Mouse (Mus musculus) megakaryocyte, embryonic 14.5 days (primary cell): ENCODE measurements at regions not wholly inside any gene's neighbourhood (a gene's known extent, or its start where the extent isn't known, plus 50 kb on each side); places are given as distances from the start of the nearest gene placed in this dataset.

ENCODE experiments used
- H3K27me3 ChIP-seq: replicated peaks from 2 replicates; pipeline ENCODE3; 2012; ENCODE audit warnings: inconsistent platforms
- H3K36me3 ChIP-seq: replicated peaks from 2 replicates; pipeline ENCODE3; 2012; ENCODE audit warnings: low read length, inconsistent platforms, mixed read lengths
- H3K4me1 ChIP-seq: 2 replicates; pipeline ENCODE4 v1.6.1; 2012; ENCODE audit warnings: inconsistent platforms
- H3K4me3 ChIP-seq: replicated peaks from 2 replicates; pipeline ENCODE3; 2012; ENCODE audit warnings: moderate library complexity, mild to moderate bottlenecking, inconsistent platforms
- H3K9me3 ChIP-seq: 2 replicates; pipeline ENCODE4 v1.6.1; 2012; ENCODE audit warnings: inconsistent platforms
- FLI1 ChIP-seq: IDR thresholded peaks from 2 replicates; pipeline ENCODE4 v1.6.1; 2012; ENCODE audit warnings: low read length, inconsistent platforms, mixed read lengths
- GATA1 ChIP-seq: IDR thresholded peaks from 3 replicates; pipeline ENCODE4 v1.6.1; 2012; ENCODE audit warnings: mixed read lengths, low read length, inconsistent platforms, borderline replicate concordance

GRCm38 (mm10) chr13:71653939-71654467, 309.5 kb downstream of the Irx1 start:
- no peaks in the 10 kb centered on the region for H3K27me3 ChIP-seq
- TF ChIP-seq FLI1, result no peak
- TF ChIP-seq GATA1, result no peak
- no peak overlapping the region for H3K4me3 ChIP-seq

GRCm38 (mm10) chr13:71653212-71653938, 310.1 kb downstream of the Irx1 start:
- Histone ChIP-seq H3K4me3 (no peak overlapping the region), H3K36me3 (no peaks in the 10 kb centered on the region), H3K9me3 (peaks cover 37% of the 10 kb centered on the region), H3K27me3 (no peaks in the 10 kb centered on the region), H3K4me1 (no peaks in the 10 kb centered on the region)
- TF ChIP-seq GATA1 (no peak), FLI1 (no peak)

More at GRCm38 (mm10) chr13:71653939-71654467, 309.5 kb downstream of the Irx1 start:
- Histone ChIP-seq H3K9me3 (peaks cover 42% of the 10 kb centered on the region), H3K36me3 (no peaks in the 10 kb centered on the region), H3K4me1 (no peaks in the 10 kb centered on the region)

GRCm38 (mm10) chr13:71649876-71650275, 313.6 kb downstream of the Irx1 start:
- Histone ChIP-seq H3K4me1 (no peaks in the 10 kb centered on the region), H3K4me3 (no peak overlapping the region), H3K9me3 (peaks cover 35% of the 10 kb centered on the region), H3K36me3 (no peaks in the 10 kb centered on the region), H3K27me3 (no peaks in the 10 kb centered on the region)
- TF ChIP-seq FLI1, result no peak
- no peak for TF ChIP-seq GATA1

GRCm38 (mm10) chr13:71649031-71649430, 314.5 kb downstream of the Irx1 start:
- Histone ChIP-seq H3K4me1 (no peaks in the 10 kb centered on the region), H3K9me3 (peaks cover 36% of the 10 kb centered on the region), H3K36me3 (no peaks in the 10 kb centered on the region), H3K4me3 (no peak overlapping the region), H3K27me3 (no peaks in the 10 kb centered on the region)
- no peak for TF ChIP-seq FLI1
- TF ChIP-seq GATA1, result no peak

GRCm38 (mm10) chr13:71631447-71631846, 332.1 kb downstream of the Irx1 start:
- H3K4me3 ChIP-seq, result no peak overlapping the region

GRCm38 (mm10) chr13:71617198-71617597, 346.3 kb downstream of the Irx1 start:
- peaks cover 23% of the 10 kb centered on the region for H3K9me3 ChIP-seq
- H3K27me3 ChIP-seq, result no peaks in the 10 kb centered on the region
- H3K36me3 ChIP-seq, result no peaks in the 10 kb centered on the region
- H3K4me3 ChIP-seq, result no peak overlapping the region
- no peaks in the 10 kb centered on the region for H3K4me1 ChIP-seq
- TF ChIP-seq GATA1 (no peak), FLI1 (no peak)

More at GRCm38 (mm10) chr13:71631447-71631846, 332.1 kb downstream of the Irx1 start:
- Histone ChIP-seq H3K4me1 (no peaks in the 10 kb centered on the region), H3K27me3 (no peaks in the 10 kb centered on the region), H3K36me3 (no peaks in the 10 kb centered on the region), H3K9me3 (peaks cover 23% of the 10 kb centered on the region)
- TF ChIP-seq GATA1 (no peak), FLI1 (no peak)

GRCm38 (mm10) chr13:71612393-71613179, 350.9 kb downstream of the Irx1 start:
- no peaks in the 10 kb centered on the region for H3K4me1 ChIP-seq
- no peak for TF ChIP-seq FLI1
- TF ChIP-seq GATA1, result no peak
- H3K4me3 ChIP-seq, result no peak overlapping the region
- H3K36me3 ChIP-seq, result no peaks in the 10 kb centered on the region
- peaks cover 7% of the 10 kb centered on the region; the same call in 1 of the 2 replicates for H3K9me3 ChIP-seq
- no peaks in the 10 kb centered on the region for H3K27me3 ChIP-seq

GRCm38 (mm10) chr13:71582486-71582885, 381.0 kb downstream of the Irx1 start:
- Histone ChIP-seq H3K27me3 (no peaks in the 10 kb centered on the region), H3K36me3 (no peaks in the 10 kb centered on the region), H3K9me3 (peaks cover 37% of the 10 kb centered on the region), H3K4me3 (no peak overlapping the region), H3K4me1 (no peaks in the 10 kb centered on the region)
- TF ChIP-seq GATA1, result no peak

GRCm38 (mm10) chr13:71565895-71566294, 397.6 kb downstream of the Irx1 start:
- H3K27me3 ChIP-seq, result no peaks in the 10 kb centered on the region
- peaks cover 40% of the 10 kb centered on the region for H3K9me3 ChIP-seq
- peak overlapping the region; percentile 42 for H3K4me3 ChIP-seq
- TF ChIP-seq FLI1 (no peak), GATA1 (no peak)
- H3K36me3 ChIP-seq, result no peaks in the 10 kb centered on the region
- no peaks in the 10 kb centered on the region for H3K4me1 ChIP-seq

- H3K9me3 ChIP-seq, result peaks cover 39% of the 10 kb centered on the region
- H3K36me3 ChIP-seq, result no peaks in the 10 kb centered on the region
- TF ChIP-seq FLI1 (no peak), GATA1 (no peak)
- no peaks in the 10 kb centered on the region for H3K27me3 ChIP-seq
- H3K4me3 ChIP-seq, result no peak overlapping the region
- no peaks in the 10 kb centered on the region for H3K4me1 ChIP-seq
Observed at GRCm38 (mm10) chr13:71565388-71565787, 398.1 kb downstream of the Irx1 start.
